Comparison of ENCODE assay signal across 24 mouse cellular contexts in the genomic region with DNA sequence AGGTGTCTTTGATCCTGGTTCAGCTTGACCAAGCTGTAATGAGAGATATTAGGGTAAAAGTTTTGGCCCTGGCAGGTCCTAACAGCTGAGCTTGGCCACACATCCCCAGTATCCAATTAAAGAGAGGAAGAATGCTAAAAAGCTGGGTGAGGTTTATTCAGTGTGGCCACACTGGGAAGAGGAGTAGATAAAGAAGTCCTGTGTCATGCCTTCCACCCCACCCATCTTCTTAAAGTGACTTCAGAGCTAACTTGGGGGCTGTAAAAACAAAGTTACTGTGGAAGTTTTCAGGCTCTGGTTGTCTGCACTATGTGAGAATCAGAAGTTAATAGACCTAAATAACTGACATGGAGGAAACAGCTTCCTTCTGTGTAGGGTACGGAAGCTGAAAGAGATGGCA. TPM values are rescaled to one million over a fixed set of nuclear protein-coding genes. Genes with fewer than 3 reads are reported as not detected.
A peak's percentile ranks its signal among the peaks of the same experiment; 100 is the strongest.
DNase-seq lines count a peak whose midpoint lies in the region; ATAC-seq and TF ChIP-seq lines count a peak whose summit lies in the region.
"Had no signal": no experiment of that assay in that cellular context is flagged by ENCODE, and none has a peak within 500 bp of the region (broad histone marks: within the 10 kb centered on the region; RNA-seq: fewer than 3 reads in every experiment).

No protein-coding gene starts in this region.

- no peaks in the 10 kb centered on the region for H3K27me3 ChIP-seq in liver, embryonic 15.5 days
- H3K27me3 ChIP-seq: embryonic facial prominence, embryonic 13.5 days; forebrain, embryonic 13.5 days; hindbrain, embryonic 12.5 days had no signal

- intact Hi-C loops in left cerebral cortex, adult 2 months (cut with DNase I): loop anchor here (5.0 kb wide), 1 partner anchor 44 kb away; the partner anchor contains the start of genes Galnt4 and Poc1b

- WGBS in liver, embryonic 15.5 days (ENCODE audit: insufficient replicate concordance): 78% methylated on average over 1 of the region's 1 CpGs

- H3K4me3 ChIP-seq in liver, embryonic 15.5 days (replicated peaks): no peak overlapping the region
- no peak overlapping the region for H3K4me3 ChIP-seq in left cerebral cortex, adult 2 months
- H3K4me3 ChIP-seq: embryonic facial prominence, embryonic 13.5 days; forebrain, embryonic 13.5 days; gastrocnemius, adult 2 months; heart, embryonic 10.5 days; hindbrain, embryonic 12.5 days had no signal

- ATAC-seq in erythroid progenitor cell, adult 5-6 weeks (replicated peaks; ENCODE audit: low FRiP score, poor library complexity, severe bottlenecking): 0 out of 2 replicates have a peak, but pooled peaks have one; percentile 58
- ATAC-seq in liver, embryonic 15.5 days (ENCODE audit: insufficient read depth): peak; percentile 70
- ATAC-seq in megakaryocyte-erythroid progenitor cell, adult 5-6 weeks (replicated peaks; ENCODE audit: low FRiP score, low TSS enrichment, poor library complexity, severe bottlenecking): peak; percentile 71
- ATAC-seq in frontal cortex, adult (ENCODE audit: low TSS enrichment): no peak
- ATAC-seq: forebrain, embryonic 13.5 days; forebrain, postnatal 0 days; hindbrain, embryonic 16.5 days had no signal

- H3K36me3 ChIP-seq in liver, embryonic 15.5 days (replicated peaks): no peaks in the 10 kb centered on the region
- H3K36me3 ChIP-seq: heart, embryonic 10.5 days had no signal

- H3K4me2 ChIP-seq in liver, embryonic 15.5 days: peak overlapping the region; percentile 21; the same call in 1 of the 2 replicates
- H3K4me2 ChIP-seq: embryonic facial prominence, embryonic 13.5 days; forebrain, embryonic 13.5 days; hindbrain, embryonic 12.5 days had no signal

- peaks cover 9% of the 10 kb centered on the region for H3K4me1 ChIP-seq in liver, embryonic 15.5 days (replicated peaks)
- H3K4me1 ChIP-seq: embryonic facial prominence, embryonic 13.5 days; forebrain, embryonic 13.5 days; hindbrain, embryonic 12.5 days had no signal

- peak; percentile 54 for DNase-seq in heart, adult 11 months
- DNase-seq in heart, adult 8-10 months (ENCODE audit: low spot score): no peak
- DNase-seq in yolk sac, embryonic 10.5 days (ENCODE audit: low spot score): no peak
- no peak for DNase-seq in left cerebral cortex, adult 2 months (ENCODE audit: extremely low spot score in 1 of 2, low spot score in 2 of 2)
- DNase-seq: adrenal gland, postnatal 10 days; cerebellum, adult 8-10 months; forebrain, postnatal 0 days; gastrocnemius, postnatal 25 days had no signal

- H3K27ac ChIP-seq in liver, embryonic 15.5 days (replicated peaks): no peak overlapping the region
- H3K27ac ChIP-seq in left cerebral cortex, adult 2 months: no peak overlapping the region
- H3K27ac ChIP-seq: embryonic facial prominence, embryonic 13.5 days; forebrain, embryonic 13.5 days; gastrocnemius, adult 2 months; heart, embryonic 10.5 days; hindbrain, embryonic 12.5 days had no signal

- TF ChIP-seq CTCF in left cerebral cortex, adult 2 months (IDR thresholded peaks at IDR 0.05): no peak

- no peak overlapping the region for H3K9ac ChIP-seq in liver, embryonic 15.5 days
- H3K9ac ChIP-seq: embryonic facial prominence, embryonic 13.5 days; forebrain, embryonic 13.5 days; forebrain, postnatal 0 days; hindbrain, embryonic 12.5 days had no signal

- no peaks in the 10 kb centered on the region for H3K9me3 ChIP-seq in liver, embryonic 15.5 days (replicated peaks)
- H3K9me3 ChIP-seq: embryonic facial prominence, embryonic 13.5 days; forebrain, embryonic 13.5 days; G1E; heart, embryonic 10.5 days; hindbrain, embryonic 12.5 days had no signal

RNA-seq across cellular contexts. Expression of gene Phxr2, which starts 25.5 kb away (rescaled TPM):
- not detected for total RNA-seq in heart, adult 8-10 months (2022)
- not detected in 2 replicates for total RNA-seq in erythroid progenitor cell, adult 5-6 weeks (2015; ENCODE audit: low replicate concordance)
- not detected in 2 replicates for total RNA-seq in erythroid progenitor cell, adult 5-6 weeks (2017; ENCODE audit: low replicate concordance)
- polyA plus RNA-seq in liver, embryonic 15.5 days (2015; fragmentation: Nextera tagmentation; extraction: Ambion mirVana): not detected in 2 replicates
- 0.28 TPM in 1 of 2 replicates, not detected in the other for total RNA-seq in megakaryocyte-erythroid progenitor cell, adult 5-6 weeks (2014; fragmentation: Nextera tagmentation)
- total RNA-seq in megakaryocyte-erythroid progenitor cell, adult 5-6 weeks (2017): not detected in 2 replicates
- not detected for total RNA-seq in left cerebral cortex, adult 2 months (2021)
- total RNA-seq: adrenal gland, postnatal 10 days; adrenal gland, postnatal 4 days; forebrain, postnatal 0 days; G1E; gastrocnemius, adult 2 months; gastrocnemius, postnatal 25 days; heart, postnatal 10 days; heart, postnatal 4 days had no signal
- polyA plus RNA-seq: brain, embryonic 14.5 days; embryonic facial prominence, embryonic 13.5 days; forebrain, embryonic 13.5 days; forebrain, postnatal 0 days; G1E; heart, embryonic 10.5 days; heart, embryonic 14.5 days had no signal

RNA-seq across cellular contexts. Expression of gene Galnt4, which starts 43.6 kb away (rescaled TPM):
- total RNA-seq in heart, adult 8-10 months (2022): 1 to 10 TPM; 2.5 to 2.9 (median 2.6) TPM
- total RNA-seq in erythroid progenitor cell, adult 5-6 weeks (2015; ENCODE audit: low replicate concordance): 1.4 and 1.7 TPM in 2 replicates
- total RNA-seq in erythroid progenitor cell, adult 5-6 weeks (2017; ENCODE audit: low replicate concordance): 1.0 and 2.0 TPM in 2 replicates
- polyA plus RNA-seq in liver, embryonic 15.5 days (2015; fragmentation: Nextera tagmentation; extraction: Ambion mirVana): 2.7 and 3.2 TPM in 2 replicates
- total RNA-seq in megakaryocyte-erythroid progenitor cell, adult 5-6 weeks (2014; fragmentation: Nextera tagmentation): 4.2 and 5.4 TPM in 2 replicates
- total RNA-seq in megakaryocyte-erythroid progenitor cell, adult 5-6 weeks (2017): 4.9 and 7.8 TPM in 2 replicates
- total RNA-seq in left cerebral cortex, adult 2 months (2021): 1 to 10 TPM; 2.3 to 2.4 TPM

RNA-seq across cellular contexts. Expression of gene Poc1b, which starts 44.7 kb away (rescaled TPM):
- total RNA-seq in heart, adult 8-10 months (2022): 1 to 10 TPM; 5.8 to 8.1 (median 7.2) TPM
- total RNA-seq in erythroid progenitor cell, adult 5-6 weeks (2015; ENCODE audit: low replicate concordance): 3.6 and 8.4 TPM in 2 replicates
- total RNA-seq in erythroid progenitor cell, adult 5-6 weeks (2017; ENCODE audit: low replicate concordance): 2.9 and 3.1 TPM in 2 replicates
- polyA plus RNA-seq in liver, embryonic 15.5 days (2015; fragmentation: Nextera tagmentation; extraction: Ambion mirVana): 5.0 and 5.8 TPM in 2 replicates
- total RNA-seq in megakaryocyte-erythroid progenitor cell, adult 5-6 weeks (2014; fragmentation: Nextera tagmentation): 25.5 and 26.6 TPM in 2 replicates
- 5.1 and 7.2 TPM in 2 replicates for total RNA-seq in megakaryocyte-erythroid progenitor cell, adult 5-6 weeks (2017)
- total RNA-seq in left cerebral cortex, adult 2 months (2021): 1 to 10 TPM; 5.8 to 8.4 TPM
